Mouse (Mus musculus): Measurements from ENCODE around the gene Abcg8. TPM values are rescaled to one million over a fixed set of nuclear protein-coding genes. Genes with fewer than 3 reads are reported as not detected.

Abcg8 gene
- total and polyA plus RNA-seq, 3 experiments, result 0.04 TPM; not detected in 2

DNA sequence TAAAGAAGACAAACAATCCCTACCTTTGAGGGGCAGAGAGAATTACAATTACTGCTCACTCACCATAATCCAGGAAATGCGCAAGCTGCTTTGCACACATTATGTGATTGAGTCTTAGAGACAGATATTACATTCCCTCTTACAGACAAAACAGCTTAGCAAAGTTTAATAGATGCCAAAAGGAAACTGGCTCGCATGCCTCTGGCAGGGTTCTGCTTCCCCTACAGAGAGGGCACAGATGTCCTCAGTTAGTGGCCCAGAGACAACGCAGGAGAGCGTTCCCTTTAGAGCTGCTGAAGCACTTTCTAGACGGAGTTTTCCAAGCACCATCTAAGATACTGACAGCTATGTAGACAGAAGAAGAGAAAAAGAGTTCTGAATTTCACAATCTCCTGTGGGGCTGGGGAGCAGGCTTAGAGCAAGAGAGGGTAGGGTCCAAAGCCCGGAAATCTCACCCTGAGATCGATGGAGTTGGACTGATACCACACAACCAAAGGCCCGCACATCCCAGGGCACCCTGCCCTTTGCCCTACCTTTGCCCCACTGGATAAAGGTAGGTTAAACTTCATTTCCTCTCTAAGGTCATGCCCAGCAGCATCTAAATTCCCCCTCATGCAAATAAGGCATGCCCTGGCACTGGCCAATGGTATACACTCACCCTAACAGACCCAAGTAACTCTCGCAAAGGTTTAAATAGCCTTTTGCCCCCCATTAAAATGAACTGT lies 62.1 kb downstream of the Abcg8 start (continued):
- TF ChIP-seq ELF1 (IDR thresholded peaks at IDR 0.05; ENCODE audit: low read depth, low read length), result no peak
- TF ChIP-seq MXI1 (IDR thresholded peaks at IDR 0.05; ENCODE audit: low read depth, low read length), result no peak
- no peak for TF ChIP-seq NRF1 (IDR thresholded peaks at IDR 0.05; ENCODE audit: low read depth, low read length)

DNA sequence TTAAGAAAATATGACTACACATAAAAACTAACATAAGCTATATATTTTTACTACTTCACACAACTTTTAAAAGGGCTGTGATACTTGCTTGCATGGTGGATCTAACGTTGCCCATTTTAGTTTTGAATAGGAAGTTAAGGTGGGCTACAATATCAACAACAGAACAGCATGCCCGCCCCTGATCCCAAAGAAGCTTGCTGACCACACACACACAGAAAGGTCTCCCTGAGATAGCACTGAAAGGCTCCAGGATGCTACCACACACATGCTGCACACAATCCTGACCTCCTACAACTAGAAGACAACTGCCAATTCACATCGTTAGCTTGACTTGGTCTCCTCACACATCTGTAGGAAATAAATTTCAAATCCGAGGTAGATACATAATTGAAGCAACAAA lies 68.2 kb downstream of the Abcg8 start:
- no peak for DNase-seq (ENCODE audit: extremely low read depth)
- Histone ChIP-seq H3K36me3 (replicated peaks in 1 of 2; ENCODE audit: control insufficient read depth in 1 of 2, insufficient read depth in 1 of 2, low read length in 1 of 2) (peaks cover 14 to 61% of the 10 kb centered on the region in 2 experiments), H3K27ac (ENCODE audit: insufficient read depth, low read depth) (no peak overlapping the region), H3K9me3 (replicated peaks; ENCODE audit: low read length) (no peaks in the 10 kb centered on the region), H3K4me3 (replicated peaks in 1 of 3; ENCODE audit: low read depth in 2 of 3, low read length in 2 of 3, poor library complexity in 1 of 3) (no peak overlapping the region), H3K27me3 (replicated peaks) (no peaks in the 10 kb centered on the region), H3K4me2 (ENCODE audit: insufficient read depth, low read depth, poor library complexity, severe bottlenecking) (no peak overlapping the region), H3K9ac (ENCODE audit: insufficient read depth, low read depth) (no peak overlapping the region), H3K79me2 (replicated peaks; ENCODE audit: control insufficient read depth, extremely low read depth, insufficient read depth, poor library complexity, severe bottlenecking) (no peaks in the 10 kb centered on the region), H3K4me1 (ENCODE audit: control insufficient read depth in 1 of 2, insufficient read depth in 2 of 2) (peaks cover 0 to 11% of the 10 kb centered on the region in 2 experiments; a peak in 2 of 4 replicates)
- dilution Hi-C loops (cut with MboI; ENCODE audit: extremely low pct_ligation_motif_present, extremely low pct_unique_long_range_greater_than_20kb, low sequenced_read_pairs) (no loop called here), in situ Hi-C loops (cut with MboI; ENCODE audit: low pct_ligation_motif_present, low pct_unique_long_range_greater_than_20kb, low sequenced_read_pairs) (no loop called here)
- TF ChIP-seq ZKSCAN1 (IDR thresholded peaks at IDR 0.05; ENCODE audit: borderline replicate concordance, low read depth, low read length), result no peak
- TF ChIP-seq MAZ (IDR thresholded peaks at IDR 0.05; ENCODE audit: low read depth, low read length), result no peak
- TF ChIP-seq MXI1 (IDR thresholded peaks at IDR 0.05; ENCODE audit: low read depth, low read length), result no peak
- no peak for TF ChIP-seq HCFC1 (IDR thresholded peaks at IDR 0.05; ENCODE audit: low read depth, low read length)
- TF ChIP-seq JUND (conservative IDR thresholded peaks at IDR 0.05; ENCODE audit: low read depth, low read length), result no peak
- no peak for TF ChIP-seq SIN3A (IDR thresholded peaks at IDR 0.05; ENCODE audit: low read length)
- no peak for TF ChIP-seq EP300 (IDR thresholded peaks at IDR 0.05; ENCODE audit: low read length)
- TF ChIP-seq KAT2A (IDR thresholded peaks at IDR 0.05; ENCODE audit: insufficient replicate concordance, low read length), result no peak
- TF ChIP-seq CHD2 (IDR thresholded peaks at IDR 0.05; ENCODE audit: low read length), result no peak
- TF ChIP-seq E2F4 (IDR thresholded peaks at IDR 0.05; ENCODE audit: insufficient replicate concordance, low read depth, low read length), result no peak
- no peak for TF ChIP-seq CTCF (conservative IDR thresholded peaks at IDR 0.05 in 1 of 2, IDR thresholded peaks at IDR 0.05 in 1 of 2; ENCODE audit: low read depth in 2 of 2, low read length in 2 of 2)
- TF ChIP-seq RAD21 (IDR thresholded peaks at IDR 0.05; ENCODE audit: low read depth, low read length), result no peak
- no peak for TF ChIP-seq ELF1 (IDR thresholded peaks at IDR 0.05; ENCODE audit: low read depth, low read length)
- TF ChIP-seq TCF12 (IDR thresholded peaks at IDR 0.05; ENCODE audit: low read depth, low read length), result no peak
- TF ChIP-seq POLR2A (IDR thresholded peaks at IDR 0.05; ENCODE audit: low read depth, low read length), result no peak
- TF ChIP-seq MAFK (IDR thresholded peaks at IDR 0.05; ENCODE audit: insufficient replicate concordance, low read length), result no peak
- no peak for TF ChIP-seq POLR2AphosphoS2 (IDR thresholded peaks at IDR 0.05; ENCODE audit: low read depth, low read length)
- TF ChIP-seq RCOR1 (conservative IDR thresholded peaks at IDR 0.05; ENCODE audit: low read depth, low read length), result no peak
- TF ChIP-seq ZMIZ1 (IDR thresholded peaks at IDR 0.05; ENCODE audit: low read depth, low read length), result no peak
- no peak for TF ChIP-seq GABPA (IDR thresholded peaks at IDR 0.05; ENCODE audit: insufficient replicate concordance, low read depth, low read length)
